Mouse (Mus musculus) liver, adult 10 weeks (tissue): ENCODE measurements around the gene Tfap4. TPM values are rescaled to one million over a fixed set of nuclear protein-coding genes. Genes with fewer than 3 reads are reported as not detected.

Experiments used
- polyA plus RNA-seq: library from polyadenylated mRNA; stranded (reverse); fragments of 350-450 nt; fragmentation: Illumina TruSeq; extraction: RNeasy Lipid Tissue Mini Kit (QIAGEN cat#74804); gene quantifications from one replicate; pipeline ENCODE4 v1.2.3, GENCODE M21; 2014; ENCODE audit warnings: low read depth, low replicate concordance

The Tfap4 gene
- 1.2 TPM for polyA plus RNA-seq

DNA sequence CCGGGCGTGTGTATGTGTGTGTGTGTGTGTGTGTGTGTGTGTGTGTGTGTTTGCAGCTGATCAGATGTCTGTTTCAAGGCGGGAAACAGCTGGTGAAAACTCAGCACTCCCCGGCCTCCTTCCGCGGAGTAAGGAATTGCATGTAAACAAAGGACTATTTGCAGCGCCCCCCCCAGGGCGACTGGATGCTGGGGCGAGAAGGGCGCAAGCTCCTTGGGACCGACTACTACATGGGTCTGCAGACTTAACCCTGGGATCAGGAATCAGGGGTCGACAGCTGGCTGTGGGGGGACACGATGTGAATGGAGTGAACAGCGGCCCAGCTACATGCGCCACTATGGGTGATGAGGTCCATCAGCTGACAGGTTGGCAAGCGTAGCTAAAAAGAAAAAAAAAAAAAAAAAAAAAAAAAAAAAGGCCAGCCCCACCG lies at the start of gene Tfap4:
TSS of gene Tfap4 (minus strand) at position 140 of the 430 bp plus-strand sequence.

DNA sequence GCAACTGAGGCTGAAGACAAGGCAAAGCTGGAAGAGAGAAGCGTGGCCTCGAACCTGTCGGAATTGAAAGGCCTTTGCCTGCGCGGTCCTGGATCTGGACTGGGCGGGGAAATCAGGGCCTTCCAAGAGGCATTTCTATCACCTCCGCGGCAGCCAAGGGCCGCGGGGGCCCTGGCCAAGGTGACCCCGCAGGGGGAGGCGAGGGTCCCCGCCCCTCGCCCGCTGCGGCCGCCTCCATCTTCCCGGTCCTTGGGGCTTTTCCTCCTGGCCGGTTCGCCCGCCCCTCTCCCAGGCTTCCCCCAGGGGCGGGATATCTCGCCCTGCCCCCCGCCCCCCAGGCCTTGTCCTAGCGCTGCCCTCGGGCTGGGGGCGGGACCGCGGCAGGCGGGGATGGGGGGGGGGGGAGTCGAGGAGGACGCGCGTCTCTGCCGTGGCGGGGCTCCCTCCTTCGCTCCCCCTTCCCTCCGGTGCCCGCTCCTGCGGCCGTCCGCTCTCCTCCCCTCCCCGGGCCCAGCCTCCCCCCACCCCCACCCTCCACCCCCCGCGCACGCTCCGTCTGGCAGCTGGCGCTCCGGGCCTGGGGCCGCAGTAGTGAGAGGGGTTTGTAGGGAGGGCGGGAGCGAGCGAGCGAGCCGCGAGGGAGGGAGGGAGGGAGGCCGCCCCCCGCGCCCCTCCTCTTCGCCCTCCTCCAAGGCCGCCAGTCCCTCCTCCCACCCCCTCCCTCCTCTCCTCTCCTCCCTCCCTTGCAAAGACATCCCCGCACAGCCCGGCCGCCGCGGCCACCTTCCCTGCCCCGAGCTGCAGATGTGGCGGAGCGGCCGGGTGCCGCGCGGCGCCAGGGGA lies 34.5 kb upstream of the Tfap4 start, which contains the start of gene Glis2:
TSS of gene Glis2 (plus strand) at position 743 of the 843 bp plus-strand sequence.

DNA sequence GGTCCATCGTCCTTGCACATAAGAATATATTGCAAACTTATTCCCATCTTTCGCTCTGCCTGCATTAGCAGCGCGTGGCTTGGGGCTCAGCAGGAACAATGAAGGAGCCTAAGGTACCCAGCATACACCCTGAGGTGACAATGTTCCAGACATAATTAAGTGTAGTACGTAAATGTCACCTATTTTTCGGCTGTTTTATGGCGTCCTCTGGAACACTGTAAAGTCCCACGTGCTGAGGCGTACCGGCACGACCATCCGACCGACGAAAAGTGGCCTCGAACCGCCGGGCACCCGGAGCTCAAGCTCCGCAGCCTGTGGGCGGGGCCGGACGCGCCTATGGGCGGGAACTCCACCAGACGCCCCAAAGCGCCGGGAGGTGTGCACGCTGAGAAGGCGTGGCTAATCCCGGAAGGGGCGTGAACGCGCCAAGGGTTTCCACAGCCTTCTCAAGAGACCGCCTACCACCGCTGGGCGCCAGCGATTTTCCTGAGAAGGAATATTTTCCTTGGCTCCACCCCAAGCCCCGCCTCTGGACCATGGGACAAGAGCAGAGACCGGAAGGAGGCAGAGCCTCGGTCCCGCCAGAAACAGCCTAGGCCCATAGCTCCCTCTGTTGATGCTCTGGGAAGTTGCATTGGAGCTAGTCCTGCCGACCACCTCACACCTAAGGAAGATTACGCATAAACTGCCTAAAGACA lies 18.0 kb downstream of the Tfap4 start, which contains the start of gene Srl:
TSS of gene Srl (minus strand) at position 316 of the 698 bp plus-strand sequence.

Other genes starting within 250 kb of the Tfap4 start
- 1.8 TPM for gene Adcy9, start 139.4 kb downstream of the Tfap4 start, polyA plus RNA-seq
- gene Srl, start 18.0 kb downstream of the Tfap4 start, polyA plus RNA-seq = 0.69 TPM
- 0.13 TPM for gene Glis2, start 34.9 kb upstream of the Tfap4 start, polyA plus RNA-seq
- gene Pam16, start 65.1 kb upstream of the Tfap4 start, polyA plus RNA-seq = 13.7 TPM
- 0.56 TPM for gene Vasn, start 80.1 kb upstream of the Tfap4 start, polyA plus RNA-seq
- 45.1 TPM for gene Dnaja3, start 80.1 kb upstream of the Tfap4 start, polyA plus RNA-seq
- 1.8 TPM for gene Coro7, start 119.9 kb upstream of the Tfap4 start, polyA plus RNA-seq
- 1.2 TPM for gene Nmral1, start 159.5 kb upstream of the Tfap4 start, polyA plus RNA-seq
- gene Hmox2, start 166.5 kb upstream of the Tfap4 start, polyA plus RNA-seq = 49.5 TPM
- gene Cdip1, start 230.4 kb upstream of the Tfap4 start, polyA plus RNA-seq = 35.6 TPM